14 mouse cellular contexts compared by ENCODE assay signal in the genomic region with DNA sequence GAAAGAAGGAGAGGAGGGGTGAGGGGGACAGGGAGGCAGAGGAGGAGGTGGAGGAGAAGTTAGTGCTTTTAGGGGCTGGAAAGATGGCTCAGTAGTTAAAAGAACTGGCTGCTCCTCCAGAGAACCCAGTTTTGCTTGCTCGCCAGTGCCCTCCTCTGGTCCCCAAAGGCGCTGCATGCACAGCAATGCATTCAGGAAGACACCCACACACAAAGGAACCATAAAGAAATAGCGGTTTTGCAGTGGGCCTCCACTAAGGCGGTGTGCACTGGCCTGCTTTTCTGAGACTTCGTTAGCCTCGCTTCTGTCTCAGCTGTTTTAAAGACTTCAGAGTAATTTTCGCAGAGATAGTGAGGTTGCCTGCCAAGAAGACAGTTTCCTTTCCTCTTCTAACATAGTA. TPM values are rescaled to one million over a fixed set of nuclear protein-coding genes. Genes with fewer than 3 reads are reported as not detected.
DNase-seq lines count a peak whose midpoint lies in the region; ATAC-seq and TF ChIP-seq lines count a peak whose summit lies in the region.
"Had no signal": no experiment of that assay in that cellular context is flagged by ENCODE, and none has a peak within 500 bp of the region (broad histone marks: within the 10 kb centered on the region; RNA-seq: fewer than 3 reads in every experiment).

No protein-coding gene starts in this region.

- intact Hi-C loops in heart, postnatal 25 days (cut with DNase I): no loop called here

- peak; percentile 44; the same call in 1 of the 2 replicates for ATAC-seq in granulocyte monocyte progenitor cell, adult 5-6 weeks (replicated peaks; ENCODE audit: poor library complexity, severe bottlenecking)
- no peak for ATAC-seq in inflammation-experienced regulatory T-cells, adult 6 months

- no peaks in the 10 kb centered on the region for H3K36me3 ChIP-seq in kidney, adult 2 months (ENCODE audit: control insufficient read depth, insufficient read depth, low read length)
- H3K36me3 ChIP-seq in thymus, adult 2 months (ENCODE audit: control insufficient read depth, insufficient read depth, low read length): no peaks in the 10 kb centered on the region
- H3K36me3 ChIP-seq: embryonic facial prominence, embryonic 13.5 days; lung, embryonic 15.5 days; neural tube, embryonic 12.5 days had no signal

- H3K4me3 ChIP-seq in kidney, adult 2 months (ENCODE audit: insufficient read depth, low read depth, low read length): no peak overlapping the region
- no peak overlapping the region for H3K4me3 ChIP-seq in thymus, adult 2 months (ENCODE audit: control insufficient read depth, insufficient read depth, low read length)
- H3K4me3 ChIP-seq: embryonic facial prominence, embryonic 13.5 days; lung, embryonic 15.5 days; neural tube, embryonic 12.5 days had no signal

- H3K4me1 ChIP-seq in kidney, adult 2 months (ENCODE audit: control insufficient read depth, insufficient read depth, low read length): no peaks in the 10 kb centered on the region
- no peaks in the 10 kb centered on the region for H3K4me1 ChIP-seq in thymus, adult 2 months (replicated peaks; ENCODE audit: control insufficient read depth, insufficient read depth, low read length)
- H3K4me1 ChIP-seq: embryonic facial prominence, embryonic 13.5 days; lung, embryonic 15.5 days; neural tube, embryonic 12.5 days had no signal

- no peak for DNase-seq in kidney, adult 2 months
- no peak for DNase-seq in kidney, adult 9 months
- peak; percentile 18 for DNase-seq in thymus, adult 2 months
- DNase-seq in thymus, adult 18-20 months: no peak
- DNase-seq in thymus, postnatal 4 days: peak; percentile 62
- no peak for DNase-seq in heart, postnatal 25 days (ENCODE audit: low spot score)
- DNase-seq: kidney, adult 11 months had no signal

- H3K27ac ChIP-seq in kidney, adult 2 months (ENCODE audit: insufficient read depth, low read depth, low read length): no peak overlapping the region
- no peak overlapping the region for H3K27ac ChIP-seq in thymus, adult 2 months (ENCODE audit: control insufficient read depth, insufficient read depth, low read length)
- H3K27ac ChIP-seq: embryonic facial prominence, embryonic 13.5 days; lung, embryonic 15.5 days; neural tube, embryonic 12.5 days had no signal

- H3K27me3 ChIP-seq in kidney, adult 2 months (replicated peaks; ENCODE audit: control insufficient read depth, insufficient read depth, low read length): no peaks in the 10 kb centered on the region
- H3K27me3 ChIP-seq in thymus, adult 2 months (ENCODE audit: control insufficient read depth, insufficient read depth, low read length): no peaks in the 10 kb centered on the region
- H3K27me3 ChIP-seq: embryonic facial prominence, embryonic 13.5 days; lung, embryonic 15.5 days; neural tube, embryonic 12.5 days had no signal

- TF ChIP-seq CTCF in kidney, adult 2 months (conservative IDR thresholded peaks at IDR 0.05; ENCODE audit: insufficient read depth, insufficient read length, low read depth, low read length): peak; percentile 29; the same call in 1 of the 2 replicates
- peak; percentile 48; the same call in 1 of the 2 replicates for TF ChIP-seq CTCF in thymus, adult 2 months (IDR thresholded peaks at IDR 0.05; ENCODE audit: borderline replicate concordance, control insufficient read depth, extremely low read depth, insufficient read depth, low read length, poor library complexity)

- no peak for TF ChIP-seq POLR2A in kidney, adult 2 months (IDR thresholded peaks at IDR 0.05; ENCODE audit: low read depth, low read length)
- TF ChIP-seq POLR2A in thymus, adult 2 months (IDR thresholded peaks at IDR 0.05; ENCODE audit: control insufficient read depth, extremely low read depth, insufficient read depth, low read length, poor library complexity): no peak

- 82% methylated on average over 7 of the region's 7 CpGs for WGBS in kidney, adult 2 months
- WGBS in thymus, adult 2 months: 85% methylated on average over 7 of the region's 7 CpGs

RNA-seq across cellular contexts. Expression of gene E330021D16Rik, which starts 30.1 kb away (rescaled TPM):
- polyA plus RNA-seq in kidney, adult 2 months (2012; rRNA removed): 0.90 and 1.3 TPM in 2 replicates
- 0.12 and 0.14 TPM in 2 replicates for polyA plus RNA-seq in thymus, adult 2 months (2012; rRNA removed)
- total RNA-seq in granulocyte monocyte progenitor cell, adult 5-6 weeks (2014; fragmentation: Nextera tagmentation): not detected in 2 replicates
- not detected in 2 replicates for total RNA-seq in granulocyte monocyte progenitor cell, adult 5-6 weeks (2017)
- not detected for total RNA-seq in heart, postnatal 25 days (2021)
- polyA plus RNA-seq in inflammation-experienced regulatory T-cells, adult 6 months (2017; shearing (Covaris generic)): under 1 TPM in 2 of 3 experiments, not detected in 1; 0.42 to 0.91 TPM
- polyA plus RNA-seq: embryonic facial prominence, embryonic 13.5 days; gonadal fat pad, adult 2 months; neural tube, embryonic 12.5 days had no signal

RNA-seq across cellular contexts. Expression of gene Gm8994, which starts 57.9 kb away (rescaled TPM):
- 0.05 TPM in 1 of 2 replicates, not detected in the other for polyA plus RNA-seq in kidney, adult 2 months (2012; rRNA removed)
- 0.08 TPM in 1 of 2 replicates, not detected in the other for polyA plus RNA-seq in thymus, adult 2 months (2012; rRNA removed)
- total RNA-seq in granulocyte monocyte progenitor cell, adult 5-6 weeks (2014; fragmentation: Nextera tagmentation): 0.26 TPM in 1 of 2 replicates, not detected in the other
- not detected in 2 replicates for total RNA-seq in granulocyte monocyte progenitor cell, adult 5-6 weeks (2017)
- not detected for total RNA-seq in heart, postnatal 25 days (2021)
- not detected for polyA plus RNA-seq in inflammation-experienced regulatory T-cells, adult 6 months (2017; shearing (Covaris generic))
- polyA plus RNA-seq: embryonic facial prominence, embryonic 13.5 days; gonadal fat pad, adult 2 months; lung, embryonic 15.5 days; neural tube, embryonic 12.5 days; stomach, embryonic 14.5 days had no signal

Comparison
In these comparisons a context has a peak if more than half of its experiments do, and no peak if none do; other contexts are left out.
1. DNase-seq: peak in thymus, adult 2 months (single experiment) and thymus, postnatal 4 days (single experiment); none in kidney, adult 2 months (single experiment), kidney, adult 9 months (single experiment), thymus, adult 18-20 months (0 of 2) and heart, postnatal 25 days (single experiment).